8 mouse cellular contexts compared by ENCODE assay signal in genomic region chr17:87202958-87203720, GRCm38 (mm10).
DNase-seq lines count a peak whose midpoint lies in the region; ATAC-seq and TF ChIP-seq lines count a peak whose summit lies in the region.

No protein-coding gene starts in this region.

- peak overlapping the region; percentile 89 for H3K27ac ChIP-seq in kidney, embryonic 15.5 days
- H3K27ac ChIP-seq in intestine, embryonic 15.5 days: 0 out of 2 replicates have a peak overlapping the region, but pooled peaks have one; percentile 27
- H3K27ac ChIP-seq in stomach, postnatal 0 days (replicated peaks): peak overlapping the region; percentile 66
- H3K27ac ChIP-seq in forebrain, postnatal 0 days (ENCODE audit: low read depth, low read length): no peak overlapping the region

- no peaks in the 10 kb centered on the region for H3K27me3 ChIP-seq in kidney, embryonic 15.5 days
- no peaks in the 10 kb centered on the region for H3K27me3 ChIP-seq in intestine, embryonic 15.5 days (replicated peaks)
- no peaks in the 10 kb centered on the region for H3K27me3 ChIP-seq in stomach, postnatal 0 days (ENCODE audit: control insufficient read depth, insufficient read depth, low read length)
- no peaks in the 10 kb centered on the region for H3K27me3 ChIP-seq in forebrain, postnatal 0 days (ENCODE audit: insufficient read depth, low read length)

- 26% methylated on average over 5 of the region's 5 CpGs for WGBS in kidney, embryonic 15.5 days
- WGBS in intestine, embryonic 15.5 days: 31% methylated on average over 5 of the region's 5 CpGs
- WGBS in stomach, postnatal 0 days: 26% methylated on average over 5 of the region's 5 CpGs
- 44% methylated on average over 5 of the region's 5 CpGs for WGBS in forebrain, postnatal 0 days

- TF ChIP-seq CTCF in stomach, postnatal 0 days (IDR thresholded peaks at IDR 0.05; ENCODE audit: low read depth): no peak
- TF ChIP-seq CTCF in forebrain, postnatal 0 days (IDR thresholded peaks at IDR 0.05; ENCODE audit: low read depth): no peak

- no peak overlapping the region for H3K4me2 ChIP-seq in kidney, embryonic 15.5 days
- no peak overlapping the region for H3K4me2 ChIP-seq in intestine, embryonic 15.5 days (replicated peaks)
- no peak overlapping the region for H3K4me2 ChIP-seq in stomach, postnatal 0 days (replicated peaks; ENCODE audit: low read depth)
- H3K4me2 ChIP-seq in forebrain, postnatal 0 days (ENCODE audit: low read depth): no peak overlapping the region

- no peak for DNase-seq in kidney, adult 18-20 months
- peak; percentile 68 for DNase-seq in NIH3T3 (ENCODE audit: low read depth)
- DNase-seq in stomach, postnatal 0 days (ENCODE audit: low spot score): peak; percentile 34
- DNase-seq in forebrain, postnatal 0 days: no peak
- no peak for DNase-seq in cerebellum, adult 18-20 months
- no peak for DNase-seq in left cerebral cortex, postnatal 4 days

- no peak for TF ChIP-seq EP300 in stomach, postnatal 0 days (optimal IDR thresholded peaks at IDR 0.05)

- no peak overlapping the region for H3K9ac ChIP-seq in kidney, embryonic 15.5 days
- no peak overlapping the region for H3K9ac ChIP-seq in intestine, embryonic 15.5 days
- H3K9ac ChIP-seq in stomach, postnatal 0 days (ENCODE audit: low read length): no peak overlapping the region
- H3K9ac ChIP-seq in forebrain, postnatal 0 days: no peak overlapping the region

- no peaks in the 10 kb centered on the region for H3K36me3 ChIP-seq in kidney, embryonic 15.5 days
- no peaks in the 10 kb centered on the region for H3K36me3 ChIP-seq in intestine, embryonic 15.5 days
- no peaks in the 10 kb centered on the region for H3K36me3 ChIP-seq in stomach, postnatal 0 days (ENCODE audit: control insufficient read depth, insufficient read depth, low read length)
- no peaks in the 10 kb centered on the region for H3K36me3 ChIP-seq in forebrain, postnatal 0 days (ENCODE audit: insufficient read depth)

- H3K9me3 ChIP-seq in kidney, embryonic 15.5 days (replicated peaks): no peaks in the 10 kb centered on the region
- H3K9me3 ChIP-seq in intestine, embryonic 15.5 days: no peaks in the 10 kb centered on the region
- no peaks in the 10 kb centered on the region for H3K9me3 ChIP-seq in stomach, postnatal 0 days (ENCODE audit: control insufficient read depth, low read length)
- H3K9me3 ChIP-seq in forebrain, postnatal 0 days (ENCODE audit: low read length): no peaks in the 10 kb centered on the region

- peaks cover 57% of the 10 kb centered on the region for H3K4me1 ChIP-seq in kidney, embryonic 15.5 days
- peaks cover 28% of the 10 kb centered on the region for H3K4me1 ChIP-seq in intestine, embryonic 15.5 days (replicated peaks)
- peaks cover 15% of the 10 kb centered on the region; the same call in 1 of the 2 replicates for H3K4me1 ChIP-seq in stomach, postnatal 0 days (replicated peaks; ENCODE audit: control insufficient read depth, insufficient read depth)
- 0 out of 2 replicates have a peak, but pooled peaks cover 2% of the 10 kb centered on the region for H3K4me1 ChIP-seq in forebrain, postnatal 0 days (ENCODE audit: insufficient read depth)

- intact Hi-C loops in left cerebral cortex, postnatal 4 days (cut with DNase I): no loop called here

- H3K4me3 ChIP-seq in kidney, embryonic 15.5 days (replicated peaks): no peak overlapping the region
- H3K4me3 ChIP-seq in intestine, embryonic 15.5 days (replicated peaks): no peak overlapping the region
- no peak overlapping the region for H3K4me3 ChIP-seq in stomach, postnatal 0 days (ENCODE audit: low read depth, low read length)
- H3K4me3 ChIP-seq in forebrain, postnatal 0 days (ENCODE audit: low read depth, low read length): no peak overlapping the region

- peak; percentile 59 for ATAC-seq in kidney, embryonic 15.5 days (replicated peaks; ENCODE audit: low FRiP score)
- ATAC-seq in intestine, embryonic 15.5 days: 0 out of 2 replicates have a peak, but pooled peaks have one; percentile 29
- no peak for ATAC-seq in stomach, postnatal 0 days (ENCODE audit: low FRiP score, low TSS enrichment)
- ATAC-seq in forebrain, postnatal 0 days: no peak

Comparison
In these comparisons a context has a peak if more than half of its experiments do, and no peak if none do; other contexts are left out.
1. ATAC-seq: peak in kidney, embryonic 15.5 days (single experiment) and intestine, embryonic 15.5 days (single experiment); none in stomach, postnatal 0 days (single experiment) and forebrain, postnatal 0 days (single experiment).
2. DNase-seq: peak in NIH3T3 (single experiment) and stomach, postnatal 0 days (single experiment); none in kidney, adult 18-20 months (single experiment), forebrain, postnatal 0 days (single experiment), cerebellum, adult 18-20 months (0 of 2) and left cerebral cortex, postnatal 4 days (single experiment).